Mouse (Mus musculus): ENCODE data around the gene Olfr790.

Olfr790 gene

GRCm38 (mm10) chr10:129498192-129498591 is at the start of gene Olfr790:
Olfr790 (plus strand) TSS chr10:129498492.
- DNase-seq (ENCODE audit: low read depth, low spot score): no peak

- no peak for DNase-seq (ENCODE audit: low read depth, low spot score)
Measured at GRCm38 (mm10) chr10:129461562-129461961, 36.7 kb upstream of the Olfr790 start, which contains the start of gene Olfr787. Olfr787 (plus strand) TSS chr10:129461862.

DNA sequence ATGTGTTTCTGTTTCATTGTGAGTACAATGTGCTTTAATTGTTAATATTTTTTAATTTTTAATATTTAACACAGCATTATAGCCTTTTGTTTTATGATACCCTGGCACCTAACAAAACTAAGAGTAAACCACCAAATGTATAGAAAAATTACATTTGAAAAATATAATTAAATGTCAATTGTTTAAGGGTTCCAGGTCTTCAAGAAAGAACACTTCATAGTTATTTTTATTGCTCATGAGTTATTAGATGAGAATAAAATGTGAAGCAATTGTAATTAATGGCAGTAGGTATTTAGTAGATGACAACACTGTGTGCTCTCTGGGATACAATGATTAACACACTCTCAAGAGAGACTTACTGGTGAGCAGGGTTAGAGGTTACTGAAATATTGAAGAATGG is 27.6 kb upstream of the Olfr790 start, which contains the start of gene Olfr788:
TSS of gene Olfr788 (plus strand) at position 301 of the 400 bp plus-strand sequence.
- no peak for DNase-seq (ENCODE audit: low read depth, low spot score)

- DNase-seq (ENCODE audit: low read depth, low spot score): no peak
Measured at GRCm38 (mm10) chr10:129473256-129473655, 25.0 kb upstream of the Olfr790 start.

GRCm38 (mm10) chr10:129473723-129474122 is 24.6 kb upstream of the Olfr790 start:
- DNase-seq (ENCODE audit: low read depth, low spot score): no peak

GRCm38 (mm10) chr10:129484452-129484851 is 13.8 kb upstream of the Olfr790 start, which contains the start of gene Olfr789:
Olfr789 (plus strand) TSS chr10:129484752.
- no peak for DNase-seq (ENCODE audit: low read depth, low spot score)

GRCm38 (mm10) chr10:129490101-129490500 is 8.2 kb upstream of the Olfr790 start:
- no peak for DNase-seq (ENCODE audit: low read depth, low spot score)

GRCm38 (mm10) chr10:129521492-129521891 is 23.2 kb downstream of the Olfr790 start, which contains the start of gene Olfr791:
Olfr791 (plus strand) TSS chr10:129521792.
- DNase-seq (ENCODE audit: low read depth, low spot score): no peak

GRCm38 (mm10) chr10:129538862-129539261 is 40.6 kb downstream of the Olfr790 start, which contains the start of gene Olfr792:
Olfr792 (plus strand) TSS chr10:129539162.
- no peak for DNase-seq (ENCODE audit: low read depth, low spot score)

DNA sequence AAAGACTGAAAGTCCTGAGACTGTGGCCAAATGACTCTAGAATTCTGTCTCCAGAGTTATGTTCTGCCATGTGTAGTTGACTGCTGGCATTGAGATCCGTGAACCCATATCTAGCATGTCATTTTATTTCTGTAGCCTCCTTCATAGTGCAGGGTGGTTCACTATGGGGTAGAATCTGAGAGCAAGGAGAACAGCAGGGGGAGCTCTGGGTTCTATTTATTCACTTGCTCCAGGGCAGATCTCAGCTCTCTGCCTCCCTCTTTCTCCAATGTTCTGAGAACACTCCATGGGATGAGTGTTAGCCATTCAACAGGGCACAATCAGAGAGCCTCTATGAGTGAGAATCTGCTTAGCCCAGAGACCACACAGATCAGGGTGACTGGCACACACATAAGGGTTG is 51.1 kb downstream of the Olfr790 start:
- no peak for DNase-seq (ENCODE audit: low read depth, low spot score)

Data from CD4-positive, CD25-positive, alpha-beta regulatory T cell, adult 2 months (primary cell).